Mouse (Mus musculus): ENCODE results near the gene Elf4.

- TF ChIP-seq POLR2A (IDR thresholded peaks at IDR 0.05; ENCODE audit: low read depth, low read length) (no peak), CTCF (IDR thresholded peaks at IDR 0.05; ENCODE audit: borderline replicate concordance, insufficient read depth, low read length) (no peak)
These were observed 95.1 kb downstream of the Elf4 start for GRCm38 (mm10) chrX:48367841-48368240.

Data from embryonic fibroblast, embryonic 13.5 days (primary cell).